Mouse (Mus musculus) embryonic facial prominence, embryonic 13.5 days (tissue): ENCODE data around the gene Exosc8. TPM values are rescaled to one million over a fixed set of nuclear protein-coding genes. Genes with fewer than 3 reads are reported as not detected.
A peak's percentile ranks its signal among the peaks of the same experiment; 100 is the strongest.
"Not testable (repeated sequence)": the region's sequence is repeated elsewhere in the genome, so short reads cannot be mapped to it uniquely, and the experiment has no call there.

ENCODE experiments used
- ATAC-seq: fragments of 200-750 bp; cut with Nextera tagmentation; 2 replicates; pipeline ENCODE4 v1.8.0; 2017; ENCODE audit warnings: low read depth; ENCODE audit not compliant: insufficient number of reproducible peaks, insufficient read depth, low FRiP score, low TSS enrichment
- H3K27ac ChIP-seq: fragments of 300-500 bp; sonication (generic); 2 replicates; pipeline ENCODE4 v1.5.1; 2015; ENCODE audit warnings: moderate library complexity, mild to moderate bottlenecking, inconsistent platforms
- H3K27me3 ChIP-seq: fragments of 300-500 bp; sonication (generic); 2 replicates; pipeline ENCODE4 v1.6.1; 2015; ENCODE audit warnings: mild to moderate bottlenecking, inconsistent platforms
- H3K36me3 ChIP-seq: fragments of 300-500 bp; sonication (generic); 2 replicates; pipeline ENCODE4 v1.6.1; 2015; ENCODE audit warnings: mild to moderate bottlenecking, inconsistent platforms
- H3K4me1 ChIP-seq: fragments of 300-500 bp; sonication (generic); 2 replicates; pipeline ENCODE4 v1.6.1; 2015; ENCODE audit warnings: inconsistent platforms
- H3K4me2 ChIP-seq: fragments of 300-500 bp; sonication (generic); 2 replicates; pipeline ENCODE4 v1.6.1; 2015; ENCODE audit warnings: moderate library complexity, mild to moderate bottlenecking, inconsistent platforms
- H3K4me3 ChIP-seq: fragments of 300-500 bp; sonication (generic); 2 replicates; pipeline ENCODE4 v1.5.1; 2015; ENCODE audit warnings: mild to moderate bottlenecking, inconsistent platforms
- H3K9ac ChIP-seq: fragments of 300-500 bp; sonication (generic); 2 replicates; pipeline ENCODE4 v1.6.1; 2015; ENCODE audit warnings: mild to moderate bottlenecking, inconsistent platforms
- H3K9me3 ChIP-seq: fragments of 300-500 bp; sonication (generic); 2 replicates; pipeline ENCODE4 v1.6.1; 2016; ENCODE audit warnings: inconsistent platforms
- WGBS: fragments of 180-500 bp; shearing (Covaris S2); methylation state at CpG from one replicate; pipeline ENCODE4 v1.1.7; 2015; ENCODE audit warnings: mixed read lengths; 5-methylcytosine and 5-hydroxymethylcytosine counted together
- polyA plus RNA-seq: library from polyadenylated mRNA; unstranded; fragments of >200 nt; fragmentation: Nextera tagmentation; extraction: Ambion mirVana; gene quantifications from 2 replicates; pipeline ENCODE4 v1.2.1, GENCODE M21; 2015

The Exosc8 gene
- polyA plus RNA-seq, 1 experiment from 2014 or later = 137 TPM

DNA sequence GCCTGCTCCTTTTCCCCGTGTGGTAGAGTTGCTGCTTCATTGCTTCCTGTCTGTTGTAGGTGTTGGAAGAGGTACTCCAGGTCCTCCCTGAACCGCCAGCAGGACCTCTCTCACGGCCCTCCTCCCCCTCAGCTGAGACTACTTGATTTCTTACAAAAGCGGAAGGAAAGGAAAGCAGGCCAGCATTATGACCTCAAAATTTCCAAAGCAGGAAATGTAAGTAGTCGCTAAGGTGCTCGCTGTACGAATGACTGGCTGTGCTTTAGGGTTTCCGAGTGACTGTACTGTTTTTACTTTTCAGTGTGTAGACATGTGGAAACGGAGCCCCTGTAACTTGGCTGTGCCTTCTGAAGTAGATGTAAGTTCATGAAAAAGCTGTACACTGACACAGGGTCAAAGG lies 26.2 kb downstream of the Exosc8 start:
- H3K9ac ChIP-seq = no peak overlapping the region
- ATAC-seq = no peak
- H3K4me3 ChIP-seq = no peak overlapping the region
- H3K36me3 ChIP-seq = peaks cover 81% of the 10 kb centered on the region
- H3K27me3 ChIP-seq = no peaks in the 10 kb centered on the region
- H3K4me2 ChIP-seq = no peak overlapping the region
- whole genome bisulfite sequencing = 90% methylated on average over 9 of the region's 9 CpGs
- no peaks in the 10 kb centered on the region for H3K9me3 ChIP-seq
- H3K4me1 ChIP-seq = no peaks in the 10 kb centered on the region
- no peak overlapping the region for H3K27ac ChIP-seq

DNA sequence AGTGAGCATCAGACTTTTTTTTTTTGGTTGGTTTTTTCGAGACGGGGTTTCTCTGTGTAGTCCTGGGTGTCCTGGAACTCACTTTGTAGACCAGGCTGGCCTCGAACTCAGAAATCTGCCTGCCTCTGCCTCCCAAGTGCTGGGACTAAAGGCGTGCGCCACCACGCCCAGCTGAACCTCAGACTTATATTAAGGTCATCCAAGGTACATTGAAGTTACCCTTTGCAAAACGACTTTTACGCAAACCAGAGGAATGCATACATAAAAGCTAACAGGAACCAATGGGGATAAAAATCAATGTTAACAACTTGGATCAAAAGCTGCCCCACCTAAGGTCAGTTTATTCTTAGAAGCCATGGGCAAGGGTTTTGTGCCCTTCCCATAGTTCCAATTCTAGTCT lies 31.1 kb downstream of the Exosc8 start:
- not testable (repeated sequence) for H3K4me2 ChIP-seq

DNA sequence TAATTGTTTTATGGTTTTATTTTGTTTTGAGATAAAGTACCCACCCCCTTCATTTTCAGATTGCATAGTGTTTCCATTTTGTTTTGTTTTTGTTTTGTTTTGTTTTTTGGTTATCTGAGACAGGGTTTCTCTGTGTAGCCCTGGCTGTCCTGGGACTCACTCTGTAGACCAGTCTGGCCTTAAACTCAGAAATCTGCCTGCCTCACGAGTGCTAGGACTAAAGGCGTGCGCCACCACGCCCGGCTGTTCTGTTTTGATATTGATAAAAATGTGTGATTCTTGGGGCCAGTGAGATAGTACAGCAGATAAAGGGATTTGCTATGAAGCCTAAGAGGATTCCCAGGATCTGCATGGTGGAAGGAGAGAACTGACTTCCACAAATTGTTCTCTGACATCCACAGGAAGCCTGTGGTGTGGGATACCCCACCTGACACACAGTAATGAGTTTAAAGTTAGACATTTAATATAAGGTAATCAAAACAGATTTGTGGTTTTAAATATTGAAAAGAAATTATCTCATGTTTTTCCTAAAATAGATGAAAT lies 35.4 kb downstream of the Exosc8 start:
- Histone ChIP-seq H3K27me3 (no peaks in the 10 kb centered on the region), H3K36me3 (peaks cover 80% of the 10 kb centered on the region), H3K27ac (no peak overlapping the region), H3K9me3 (no peaks in the 10 kb centered on the region), H3K9ac (no peak overlapping the region), H3K4me1 (no peaks in the 10 kb centered on the region), H3K4me3 (no peak overlapping the region), H3K4me2 (no peak overlapping the region)
- 84% methylated on average over 5 of the region's 5 CpGs for WGBS
- ATAC-seq = no peak

More for the DNA sequence above, 31.1 kb downstream of the Exosc8 start:
- H3K4me1 ChIP-seq, H3K9ac ChIP-seq, H3K27ac ChIP-seq, H3K9me3 ChIP-seq, H3K4me3 ChIP-seq, ATAC-seq, H3K27me3 ChIP-seq: not testable (repeated sequence)
- WGBS = 95% methylated on average over 8 of the region's 8 CpGs
- peaks cover 86% of the 10 kb centered on the region for H3K36me3 ChIP-seq

DNA sequence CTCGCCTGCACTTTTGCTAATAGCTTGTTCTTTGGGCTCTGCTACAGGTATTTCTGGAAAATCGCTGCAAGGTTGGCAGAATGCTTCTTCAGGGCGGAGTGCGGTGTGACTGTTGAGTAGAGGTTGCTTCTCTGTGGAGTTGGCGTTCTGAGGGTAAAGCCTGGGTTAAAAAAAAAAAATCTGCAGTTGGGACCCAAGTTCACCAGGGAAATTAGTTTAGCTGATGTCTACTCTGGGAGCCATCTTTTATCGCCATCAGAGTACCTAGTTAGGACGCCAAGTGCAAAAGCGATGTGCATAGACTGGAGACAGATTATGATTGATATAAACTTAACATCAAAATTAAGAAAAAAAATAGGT lies 42.2 kb downstream of the Exosc8 start:
- H3K9ac ChIP-seq = peak overlapping the region; percentile 80
- no peaks in the 10 kb centered on the region for H3K27me3 ChIP-seq
- peak overlapping the region; percentile 75 for H3K4me3 ChIP-seq
- H3K4me1 ChIP-seq = peaks cover 6% of the 10 kb centered on the region; the same call in 1 of the 2 replicates
- ATAC-seq = no peak
- peak overlapping the region; percentile 89 for H3K27ac ChIP-seq
- no peaks in the 10 kb centered on the region for H3K9me3 ChIP-seq
- peaks cover 24% of the 10 kb centered on the region for H3K36me3 ChIP-seq
- peak overlapping the region; percentile 66 for H3K4me2 ChIP-seq
- WGBS = 0% methylated on average over 8 of the region's 8 CpGs

DNA sequence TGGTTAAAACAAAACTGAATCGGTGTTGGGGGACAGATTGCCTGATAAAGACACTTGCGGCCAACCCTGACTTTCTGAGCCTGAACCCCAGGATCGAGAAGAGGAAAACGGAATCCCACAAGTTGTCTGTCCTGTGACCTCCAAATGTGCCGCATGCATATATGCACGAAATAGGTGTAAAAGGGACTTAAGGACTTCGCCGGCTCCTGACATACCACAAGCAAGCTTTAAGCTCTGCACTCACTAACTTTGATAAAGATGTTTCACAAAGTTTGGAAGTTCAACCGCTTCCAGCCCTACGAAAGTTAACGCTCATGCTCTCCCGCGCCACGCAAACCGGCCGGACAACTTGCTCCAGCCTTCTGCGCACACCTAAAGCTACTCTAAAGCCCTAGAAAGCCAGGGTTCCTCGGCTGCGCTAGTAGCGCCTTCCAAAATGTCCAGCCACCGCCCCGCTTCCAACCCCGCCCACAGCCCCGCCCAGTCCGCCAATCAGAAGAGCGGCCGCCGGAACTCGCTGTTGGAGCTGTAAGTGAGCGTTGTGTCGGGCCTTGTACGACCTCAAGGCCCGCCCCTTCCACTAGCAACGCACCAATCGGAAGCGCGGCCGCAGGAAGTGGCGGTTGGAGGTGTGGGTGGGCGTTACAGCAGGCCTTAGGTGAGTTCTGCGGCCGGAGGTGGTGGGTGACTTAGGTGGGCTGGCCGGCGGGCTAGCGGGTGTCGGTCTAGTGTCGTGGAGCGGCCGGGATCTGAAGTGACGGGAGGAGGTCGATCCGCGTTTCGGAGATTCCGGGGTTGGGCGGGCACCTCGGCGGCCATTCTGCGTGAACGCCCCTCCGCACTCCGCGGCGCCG lies 42.8 kb downstream of the Exosc8 start, which contains the start of gene Supt20:
Supt20 (plus strand) TSS at position 606 of the 854 bp plus-strand sequence.
- WGBS = 2% methylated on average over 65 of the region's 65 CpGs
- H3K9ac ChIP-seq = peak within 1 kb of the TSS; percentile 80
- H3K4me1 ChIP-seq = peaks cover 6% of the 10 kb centered on the region; the same call in 1 of the 2 replicates
- peak within 1 kb of the TSS; percentile 76 for H3K4me2 ChIP-seq
- peaks cover 18% of the 10 kb centered on the region for H3K36me3 ChIP-seq
- peak within 1 kb of the TSS; percentile 89 for H3K27ac ChIP-seq
- ATAC-seq = peak; percentile 99
- H3K27me3 ChIP-seq = no peaks in the 10 kb centered on the region
- H3K4me3 ChIP-seq = peak within 1 kb of the TSS; percentile 75
- H3K9me3 ChIP-seq = no peaks in the 10 kb centered on the region

DNA sequence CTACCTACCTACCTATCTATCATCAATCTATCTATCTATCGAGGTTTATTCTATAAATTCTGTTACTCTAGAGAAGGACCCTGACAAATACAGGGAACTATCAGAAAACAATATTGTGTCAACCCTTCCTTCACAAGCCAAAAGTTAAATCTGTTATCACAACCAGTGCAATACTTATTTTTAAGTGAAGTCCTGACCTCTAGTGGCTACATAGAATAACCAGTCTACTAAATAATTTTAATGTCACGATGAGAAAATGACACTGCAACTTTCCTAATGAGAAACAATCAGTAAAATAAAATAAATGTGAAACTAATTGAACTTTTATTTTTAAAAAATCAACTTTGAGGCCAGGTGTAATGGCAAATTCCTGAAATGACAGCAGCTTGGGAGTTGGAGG lies 46.1 kb downstream of the Exosc8 start:
- no peak overlapping the region for H3K9ac ChIP-seq
- WGBS = 34% methylated on average over 2 of the region's 2 CpGs
- no peak for ATAC-seq
- peaks cover 6% of the 10 kb centered on the region; the same call in 1 of the 2 replicates for H3K4me1 ChIP-seq
- no peaks in the 10 kb centered on the region for H3K9me3 ChIP-seq
- no peaks in the 10 kb centered on the region for H3K36me3 ChIP-seq
- H3K27ac ChIP-seq = no peak overlapping the region
- no peak overlapping the region for H3K4me2 ChIP-seq
- no peaks in the 10 kb centered on the region for H3K27me3 ChIP-seq
- H3K4me3 ChIP-seq = no peak overlapping the region

DNA sequence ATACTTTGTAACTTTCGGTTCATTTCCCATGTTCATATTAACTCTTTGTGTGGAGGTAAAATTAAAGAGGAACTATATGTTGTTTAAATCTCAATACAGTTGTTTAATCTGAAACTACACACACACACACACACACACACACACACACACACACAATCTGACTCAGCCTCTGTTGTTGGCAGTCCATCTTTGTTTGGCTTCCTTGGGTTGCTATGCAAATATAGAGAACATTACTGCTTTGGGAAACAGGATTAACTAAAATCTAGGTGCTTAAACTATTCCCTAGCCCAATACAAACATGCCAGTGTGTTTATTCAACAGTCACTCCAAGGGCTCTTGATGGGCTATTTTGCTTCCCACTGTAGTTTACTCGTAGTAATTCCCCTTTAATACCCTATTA lies 47.9 kb downstream of the Exosc8 start:
- Histone ChIP-seq H3K36me3 (no peaks in the 10 kb centered on the region), H3K27ac (no peak overlapping the region), H3K4me1 (peaks cover 6% of the 10 kb centered on the region; the same call in 1 of the 2 replicates), H3K9me3 (no peaks in the 10 kb centered on the region), H3K4me3 (no peak overlapping the region), H3K4me2 (no peak overlapping the region), H3K27me3 (no peaks in the 10 kb centered on the region), H3K9ac (no peak overlapping the region)
- no peak for ATAC-seq
- 56% methylated on average over 2 of the region's 2 CpGs for WGBS

DNA sequence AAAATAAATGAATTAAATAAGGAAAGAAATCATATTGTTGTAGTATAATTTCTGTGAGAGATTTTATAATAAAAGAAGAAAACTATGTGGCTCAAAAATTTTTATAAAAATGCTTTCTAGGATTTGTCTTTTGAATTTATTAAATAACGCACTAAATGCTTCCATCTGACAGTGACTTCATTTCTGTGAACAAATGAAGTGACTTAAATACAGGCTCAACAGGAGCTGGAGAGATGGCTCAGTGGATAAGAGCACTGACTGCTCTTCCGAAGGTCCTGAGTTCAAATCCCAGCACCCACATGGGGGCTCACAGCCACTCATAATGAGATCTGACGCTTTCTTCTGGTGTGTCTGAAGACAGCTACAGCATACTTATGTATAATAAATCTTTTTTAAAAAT lies 50.0 kb downstream of the Exosc8 start:
- no peak overlapping the region for H3K4me3 ChIP-seq
- H3K4me2 ChIP-seq = no peak overlapping the region
- peaks cover 6% of the 10 kb centered on the region; the same call in 1 of the 2 replicates for H3K4me1 ChIP-seq
- no peak overlapping the region for H3K9ac ChIP-seq
- H3K27me3 ChIP-seq = no peaks in the 10 kb centered on the region
- H3K9me3 ChIP-seq = no peaks in the 10 kb centered on the region
- 90% methylated on average over 3 of the region's 3 CpGs for WGBS
- no peak overlapping the region for H3K27ac ChIP-seq
- no peaks in the 10 kb centered on the region for H3K36me3 ChIP-seq
- no peak for ATAC-seq

DNA sequence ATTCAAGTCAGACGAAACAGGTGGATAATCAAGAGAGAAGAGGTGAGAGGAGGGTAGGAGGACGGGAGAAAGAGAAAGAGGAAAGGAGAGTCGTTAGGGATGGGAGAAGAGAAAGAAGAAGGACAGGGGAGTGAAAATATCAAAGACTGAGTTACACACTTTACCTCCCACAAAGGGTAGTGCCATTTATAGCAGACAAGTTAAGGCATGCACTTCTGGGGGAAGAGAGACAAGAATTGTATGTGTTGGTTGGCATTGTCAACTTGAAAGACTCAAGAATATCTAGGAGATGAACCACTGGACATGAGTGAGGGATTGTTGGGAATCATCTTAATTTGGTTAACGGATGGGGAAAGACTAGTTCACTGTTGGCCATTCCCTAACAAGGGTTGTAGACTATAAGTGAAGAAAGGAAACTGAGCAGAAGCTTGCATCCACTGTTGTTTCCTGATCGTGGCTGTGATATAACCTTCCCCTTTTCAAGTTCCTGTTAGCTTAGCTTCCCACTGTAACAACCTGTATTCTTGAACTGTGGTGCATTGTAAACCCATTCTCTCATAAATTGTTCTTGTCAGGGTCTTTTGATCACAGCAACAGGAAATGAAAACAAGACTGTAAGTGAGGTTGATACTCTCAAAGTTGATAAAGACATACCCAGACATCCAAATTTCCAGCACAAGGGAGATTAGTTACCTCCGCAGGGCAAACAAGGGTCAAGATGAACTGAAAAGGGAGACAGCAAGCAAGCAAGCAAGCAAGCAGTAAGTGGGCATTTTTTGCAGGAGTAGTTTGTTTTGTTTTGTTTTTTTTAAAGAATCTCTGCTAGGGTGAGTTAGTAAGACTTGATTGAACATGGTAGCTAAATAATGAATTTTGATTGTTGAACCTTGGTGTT lies 53.6 kb downstream of the Exosc8 start:
- Histone ChIP-seq H3K9ac (no peak overlapping the region), H3K4me3 (no peak overlapping the region), H3K27ac (no peak overlapping the region), H3K4me1 (peaks cover 14% of the 10 kb centered on the region), H3K4me2 (no peak overlapping the region), H3K27me3 (no peaks in the 10 kb centered on the region), H3K36me3 (no peaks in the 10 kb centered on the region), H3K9me3 (no peaks in the 10 kb centered on the region)
- 66% methylated on average over 6 of the region's 6 CpGs for WGBS
- no peak for ATAC-seq
